Mouse (Mus musculus) heart, embryonic 16.5 days (tissue): ENCODE results near the gene Rims4. TPM values are rescaled to one million over a fixed set of nuclear protein-coding genes. Genes with fewer than 3 reads are reported as not detected.

Source experiments
- ATAC-seq: fragments of 200-750 bp; cut with Nextera tagmentation; replicated peaks from 2 replicates; pipeline ENCODE4 v1.8.0; 2017; ENCODE audit warnings: moderate number of reproducible peaks; ENCODE audit not compliant: insufficient read depth, low FRiP score; ENCODE audit errors: extremely low read depth
- H3K27ac ChIP-seq: fragments of 300-500 bp; sonication (generic); 2 replicates; pipeline ENCODE4 v1.5.1; 2014; ENCODE audit warnings: mild to moderate bottlenecking, low read length, control low read depth, moderate library complexity
- H3K27me3 ChIP-seq: fragments of 300-500 bp; sonication (generic); 2 replicates; pipeline ENCODE4 v1.6.1; 2014; ENCODE audit warnings: low read length, mixed read lengths; ENCODE audit not compliant: control insufficient read depth, insufficient read depth
- H3K36me3 ChIP-seq: fragments of 300-500 bp; sonication (generic); 2 replicates; pipeline ENCODE4 v1.6.1; 2014; ENCODE audit not compliant: control insufficient read depth, insufficient read depth
- H3K4me1 ChIP-seq: fragments of 300-500 bp; sonication (generic); 2 replicates; pipeline ENCODE4 v1.6.1; 2014; ENCODE audit warnings: low read length, mixed read lengths; ENCODE audit not compliant: control insufficient read depth, insufficient read depth
- H3K4me2 ChIP-seq: fragments of 300-500 bp; sonication (generic); 2 replicates; pipeline ENCODE4 v1.6.1; 2014; ENCODE audit warnings: low read depth, mild to moderate bottlenecking, control low read depth, low read length
- H3K4me3 ChIP-seq: fragments of 300-500 bp; sonication (generic); 2 replicates; pipeline ENCODE4 v1.5.1; 2014; ENCODE audit warnings: mild to moderate bottlenecking, control low read depth, low read length
- H3K9ac ChIP-seq: fragments of 300-500 bp; sonication (generic); 2 replicates; pipeline ENCODE4 v1.6.1; 2014; ENCODE audit warnings: low read length, control low read depth
- H3K9me3 ChIP-seq: fragments of 300-500 bp; sonication (generic); replicated peaks from 2 replicates; pipeline ENCODE4 v1.6.1; 2016; ENCODE audit warnings: low read length; ENCODE audit not compliant: control insufficient read depth
- WGBS: fragments of 180-500 bp; shearing (Covaris S2); extraction: QIAGEN DNeasy Blood & Tissue Kit; methylation state at CpG from one replicate; pipeline ENCODE4 v1.1.7; 2014; 5-methylcytosine and 5-hydroxymethylcytosine counted together
- polyA plus RNA-seq: library from polyadenylated mRNA; unstranded; fragments of >200 nt; fragmentation: Nextera tagmentation; extraction: Ambion mirVana; gene quantifications from 2 replicates; pipeline ENCODE4 v1.2.1, GENCODE M21; 2015

Rims4 gene
- polyA plus RNA-seq, 1 experiment from 2014 or later = 0.12 TPM

DNA sequence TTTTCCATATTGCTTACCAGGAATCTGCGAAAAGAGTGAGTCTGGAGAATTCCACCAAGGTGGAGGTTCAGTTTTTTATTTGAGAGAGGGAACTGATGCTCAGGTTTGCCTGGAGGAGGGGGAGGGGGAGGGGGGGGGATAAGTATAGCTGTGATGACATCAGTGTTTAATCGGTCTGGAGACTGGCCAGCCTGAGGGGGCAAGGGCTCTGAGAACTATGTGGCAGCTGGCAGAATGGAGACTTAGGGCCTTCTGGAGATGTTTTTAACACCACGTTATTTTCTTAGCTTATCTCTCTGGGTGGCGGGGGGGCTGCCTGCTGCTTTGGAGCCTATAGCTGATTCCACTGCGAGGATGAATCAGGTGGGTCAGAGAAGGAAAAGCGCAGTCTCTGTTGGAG is 24.6 kb upstream of the Rims4 start:
- 0 out of 2 replicates have a peak, but pooled peaks cover 2% of the 10 kb centered on the region for H3K4me1 ChIP-seq
- H3K36me3 ChIP-seq = no peaks in the 10 kb centered on the region
- no peaks in the 10 kb centered on the region for H3K27me3 ChIP-seq
- no peak overlapping the region for H3K9ac ChIP-seq
- ATAC-seq = no peak
- 30% methylated on average over 6 of the region's 6 CpGs for WGBS
- no peak overlapping the region for H3K4me3 ChIP-seq
- no peak overlapping the region for H3K27ac ChIP-seq
- H3K9me3 ChIP-seq = no peaks in the 10 kb centered on the region
- H3K4me2 ChIP-seq = no peak overlapping the region

DNA sequence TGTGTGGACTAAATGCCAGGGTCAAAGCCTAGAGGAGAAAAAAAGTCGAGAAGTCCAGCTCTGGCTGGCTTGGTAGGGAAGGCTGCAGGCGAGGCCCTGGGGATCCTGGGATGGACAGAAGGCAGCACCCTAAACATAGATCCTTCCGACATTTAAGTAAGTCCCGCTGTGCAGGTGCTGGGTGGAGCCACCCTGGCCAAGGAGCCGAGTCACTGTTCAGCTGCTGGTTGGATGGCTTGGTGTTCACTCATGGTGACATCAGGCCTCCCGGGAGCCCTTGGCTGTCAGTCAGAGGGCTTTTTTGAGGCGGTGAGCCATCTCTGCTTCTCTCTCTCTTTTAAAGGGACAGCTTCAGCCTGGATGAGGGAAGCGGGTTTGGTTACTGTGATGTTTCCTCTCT is 21.0 kb upstream of the Rims4 start:
- WGBS = 23% methylated on average over 8 of the region's 8 CpGs
- ATAC-seq = peak; percentile 76
- Histone ChIP-seq H3K4me2 (peak overlapping the region; percentile 59), H3K4me3 (peak overlapping the region; percentile 41), H3K9ac (0 out of 2 replicates have a peak overlapping the region, but pooled peaks have one; percentile 46), H3K36me3 (no peaks in the 10 kb centered on the region), H3K27ac (no peak overlapping the region), H3K27me3 (0 out of 2 replicates have a peak, but pooled peaks cover 5% of the 10 kb centered on the region), H3K4me1 (0 out of 2 replicates have a peak, but pooled peaks cover 2% of the 10 kb centered on the region), H3K9me3 (no peaks in the 10 kb centered on the region)

DNA sequence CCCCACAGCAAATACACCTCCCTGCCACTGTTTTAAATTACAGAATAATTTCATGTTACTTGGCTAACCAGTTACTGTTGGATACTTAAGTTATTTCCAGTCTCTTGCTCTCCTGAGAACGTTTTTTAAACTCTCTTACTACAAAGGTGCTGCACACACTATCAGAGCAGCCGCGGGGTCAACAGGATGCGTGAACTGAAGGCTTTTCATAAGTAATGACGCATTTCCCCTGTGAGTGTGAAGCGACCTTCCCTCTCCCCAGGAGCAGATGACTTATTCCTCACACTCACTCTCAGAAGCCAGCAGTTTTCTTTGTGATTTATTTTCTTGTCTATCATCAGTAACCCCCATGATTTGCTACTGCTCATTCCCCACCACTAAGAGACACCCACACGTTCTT is 13.7 kb upstream of the Rims4 start:
- Histone ChIP-seq H3K9me3 (no peaks in the 10 kb centered on the region), H3K4me1 (no peaks in the 10 kb centered on the region), H3K36me3 (no peaks in the 10 kb centered on the region), H3K9ac (no peak overlapping the region), H3K27me3 (peaks cover 3% of the 10 kb centered on the region; the same call in 1 of the 2 replicates), H3K27ac (no peak overlapping the region), H3K4me3 (no peak overlapping the region), H3K4me2 (no peak overlapping the region)
- 30% methylated on average over 7 of the region's 7 CpGs for WGBS
- no peak for ATAC-seq

DNA sequence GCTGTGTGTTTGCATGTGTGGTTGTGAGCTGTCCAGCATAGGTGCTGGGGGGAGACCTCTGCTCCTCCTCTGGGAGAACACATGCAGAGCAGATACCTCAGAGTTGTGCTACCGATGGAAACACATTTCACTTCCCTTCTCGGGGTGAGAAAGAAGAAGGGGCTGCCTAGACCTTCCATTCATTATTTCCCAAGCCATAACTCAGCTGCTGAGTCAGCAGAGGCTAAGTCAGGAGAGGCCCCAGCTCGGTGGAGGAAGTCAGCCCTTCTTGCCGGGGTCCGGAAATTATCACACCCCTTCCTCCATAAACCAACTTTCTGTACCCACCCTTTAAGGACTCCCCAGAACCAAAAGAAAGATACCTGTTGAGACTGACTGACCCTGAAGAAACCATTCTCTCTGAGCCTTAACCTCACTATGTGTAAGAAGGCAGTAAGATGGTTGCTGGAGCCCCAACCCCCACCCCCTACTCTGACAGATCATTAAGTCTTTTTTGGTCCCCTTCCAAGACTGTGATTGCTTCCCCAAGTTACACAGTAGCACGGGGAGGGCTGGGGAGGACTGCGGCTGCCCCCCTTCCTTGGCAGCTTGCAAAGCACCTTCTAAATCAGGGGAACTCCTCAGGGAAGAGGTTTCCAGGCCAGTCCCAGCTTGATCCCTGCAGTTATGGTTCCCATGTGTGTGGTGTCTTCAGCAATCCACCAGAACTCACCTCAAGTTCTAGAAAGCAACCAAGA is 10.1 kb upstream of the Rims4 start:
- Histone ChIP-seq H3K9ac (no peak overlapping the region), H3K27me3 (peaks cover 2% of the 10 kb centered on the region; the same call in 1 of the 2 replicates), H3K4me1 (no peaks in the 10 kb centered on the region), H3K9me3 (no peaks in the 10 kb centered on the region), H3K36me3 (no peaks in the 10 kb centered on the region), H3K4me2 (no peak overlapping the region), H3K4me3 (no peak overlapping the region), H3K27ac (no peak overlapping the region)
- ATAC-seq = no peak
- 54% methylated on average over 7 of the region's 7 CpGs for WGBS

- 78% methylated on average over 10 of the region's 10 CpGs for WGBS
- no peaks in the 10 kb centered on the region for H3K9me3 ChIP-seq
- no peak overlapping the region for H3K4me3 ChIP-seq
- H3K4me2 ChIP-seq = no peak overlapping the region
- H3K4me1 ChIP-seq = no peaks in the 10 kb centered on the region
- peaks cover 18% of the 10 kb centered on the region for H3K27me3 ChIP-seq
- H3K36me3 ChIP-seq = no peaks in the 10 kb centered on the region
- H3K9ac ChIP-seq = no peak overlapping the region
- no peak for ATAC-seq
- no peak overlapping the region for H3K27ac ChIP-seq
These were observed 6.6 kb upstream of the Rims4 start for GRCm38 (mm10) chr2:163925044-163925443.

- H3K4me2 ChIP-seq = no peak overlapping the region
- H3K9me3 ChIP-seq = no peaks in the 10 kb centered on the region
- no peaks in the 10 kb centered on the region for H3K4me1 ChIP-seq
- no peak; the same call in 1 of the 2 replicates for ATAC-seq
- 57% methylated on average over 3 of the region's 3 CpGs for WGBS
- no peak overlapping the region for H3K9ac ChIP-seq
- H3K27ac ChIP-seq = no peak overlapping the region
- no peak overlapping the region for H3K4me3 ChIP-seq
- no peaks in the 10 kb centered on the region for H3K36me3 ChIP-seq
- peaks cover 23% of the 10 kb centered on the region for H3K27me3 ChIP-seq
These were observed 6.0 kb upstream of the Rims4 start for GRCm38 (mm10) chr2:163924531-163924930.

DNA sequence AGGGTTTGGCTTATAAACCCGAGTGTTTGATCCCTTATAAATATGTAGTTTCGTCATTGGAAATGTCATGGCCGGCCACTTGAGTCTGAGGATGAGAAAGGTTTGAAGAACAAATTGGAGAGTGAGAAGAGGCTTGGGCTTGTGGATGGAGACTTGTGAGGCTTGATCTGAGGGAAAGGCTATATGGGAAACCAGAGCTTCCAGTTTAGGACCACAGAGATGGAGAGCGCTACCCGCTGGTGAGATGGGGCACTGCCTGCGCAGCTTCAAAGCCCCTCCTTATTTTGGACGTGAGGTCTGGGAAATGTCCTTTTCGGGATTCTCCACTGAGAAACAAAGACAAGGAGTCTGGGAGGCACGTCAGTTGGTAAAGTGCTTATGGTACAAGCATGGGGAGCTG is 4.6 kb upstream of the Rims4 start:
- no peak for ATAC-seq
- Histone ChIP-seq H3K36me3 (no peaks in the 10 kb centered on the region), H3K27me3 (peaks cover 37% of the 10 kb centered on the region), H3K9ac (no peak overlapping the region), H3K9me3 (no peaks in the 10 kb centered on the region), H3K4me2 (no peak overlapping the region), H3K4me1 (peaks cover 4% of the 10 kb centered on the region; the same call in 1 of the 2 replicates), H3K27ac (no peak overlapping the region), H3K4me3 (no peak overlapping the region)
- 57% methylated on average over 9 of the region's 9 CpGs for WGBS

- Histone ChIP-seq H3K4me3 (no peak overlapping the region), H3K27me3 (peaks cover 63% of the 10 kb centered on the region), H3K27ac (no peak overlapping the region), H3K9ac (no peak overlapping the region), H3K36me3 (no peaks in the 10 kb centered on the region), H3K4me2 (no peak overlapping the region), H3K4me1 (peaks cover 4% of the 10 kb centered on the region; the same call in 1 of the 2 replicates), H3K9me3 (no peaks in the 10 kb centered on the region)
- WGBS = 67% methylated on average over 3 of the region's 3 CpGs
- ATAC-seq = no peak
These were observed 1.1 kb upstream of the Rims4 start for GRCm38 (mm10) chr2:163919581-163919980.

DNA sequence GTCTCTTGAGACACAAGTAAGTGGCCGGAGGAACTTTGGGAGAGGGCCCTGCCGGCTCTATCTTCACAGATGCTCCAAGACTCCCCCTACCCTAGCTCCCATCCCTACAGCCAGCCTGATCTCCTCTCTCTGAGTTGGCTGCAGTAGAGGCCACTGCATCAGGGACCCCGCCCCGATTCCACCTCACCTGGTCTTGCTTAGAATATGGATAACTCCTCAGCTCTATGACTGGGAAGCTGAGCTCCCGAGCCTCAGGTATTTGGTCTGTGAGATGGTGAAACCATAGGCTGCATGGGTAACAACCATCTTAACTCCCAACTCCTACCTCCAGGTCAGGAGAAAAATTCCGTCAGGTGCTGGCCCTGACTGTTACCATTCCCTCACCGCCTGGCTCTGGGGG is 1.8 kb downstream of the Rims4 start:
- WGBS = 74% methylated on average over 7 of the region's 7 CpGs
- Histone ChIP-seq H3K9me3 (no peaks in the 10 kb centered on the region), H3K36me3 (no peaks in the 10 kb centered on the region), H3K4me1 (peaks cover 11% of the 10 kb centered on the region), H3K27me3 (peaks cover 77% of the 10 kb centered on the region), H3K4me2 (no peak overlapping the region), H3K4me3 (no peak overlapping the region), H3K9ac (no peak overlapping the region), H3K27ac (no peak overlapping the region)
- no peak for ATAC-seq
